Mouse (Mus musculus) kidney, embryonic 14.5 days (tissue): ENCODE measurements at regions not wholly inside any gene's neighbourhood (a gene's known extent, or its start where the extent isn't known, plus 50 kb on each side); places are given as distances from the start of the nearest gene placed in this dataset.

Experiments used
- ATAC-seq: fragments of 200-750 bp; cut with Nextera tagmentation; 2 replicates; pipeline ENCODE4 v1.8.0; 2017; ENCODE audit warnings: moderate number of reproducible peaks, mild to moderate bottlenecking, moderate TSS enrichment, moderate library complexity; ENCODE audit not compliant: low FRiP score, low TSS enrichment
- H3K27ac ChIP-seq: fragments of 300-500 bp; sonication (generic); 2 replicates; pipeline ENCODE4 v1.5.1; 2014; ENCODE audit warnings: low read depth, mild to moderate bottlenecking, low read length, moderate library complexity, mixed read lengths
- H3K27me3 ChIP-seq: fragments of 300-500 bp; sonication (generic); 2 replicates; pipeline ENCODE4 v1.6.1; 2014; ENCODE audit warnings: mild to moderate bottlenecking, low read length; ENCODE audit not compliant: control insufficient read depth, insufficient read depth
- H3K36me3 ChIP-seq: fragments of 300-500 bp; sonication (generic); 2 replicates; pipeline ENCODE4 v1.6.1; 2014; ENCODE audit warnings: low read length, mixed read lengths; ENCODE audit not compliant: control insufficient read depth, insufficient read depth
- H3K4me1 ChIP-seq: fragments of 300-500 bp; sonication (generic); 2 replicates; pipeline ENCODE4 v1.6.1; 2014; ENCODE audit warnings: low read length, mixed read lengths; ENCODE audit not compliant: control insufficient read depth, insufficient read depth
- H3K4me2 ChIP-seq: fragments of 300-500 bp; sonication (generic); replicated peaks from 2 replicates; pipeline ENCODE4 v1.6.1; 2014; ENCODE audit warnings: low read depth, mild to moderate bottlenecking, low read length
- H3K4me3 ChIP-seq: fragments of 300-500 bp; sonication (generic); 2 replicates; pipeline ENCODE4 v1.5.1; 2014; ENCODE audit warnings: mild to moderate bottlenecking, low read length
- H3K9ac ChIP-seq: fragments of 300-500 bp; sonication (generic); 2 replicates; pipeline ENCODE4 v1.6.1; 2014; ENCODE audit warnings: low read depth, mild to moderate bottlenecking, low read length, moderate library complexity
- H3K9me3 ChIP-seq: fragments of 300-500 bp; sonication (generic); 2 replicates; pipeline ENCODE4 v1.6.1; 2016; ENCODE audit warnings: low read length; ENCODE audit not compliant: control insufficient read depth
- WGBS: fragments of 180-500 bp; shearing (Covaris S2); extraction: QIAGEN DNeasy Blood & Tissue Kit; methylation state at CpG from one replicate; pipeline ENCODE4 v1.1.7; 2014; 5-methylcytosine and 5-hydroxymethylcytosine counted together

GRCm38 (mm10) chr15:67979451-67979850, 1478.7 kb upstream of the Lrrc6 start:
- no peaks in the 10 kb centered on the region for H3K4me1 ChIP-seq
- H3K4me2 ChIP-seq, result no peak overlapping the region
- H3K4me3 ChIP-seq, result no peak overlapping the region
- no peak overlapping the region for H3K27ac ChIP-seq
- no peaks in the 10 kb centered on the region for H3K27me3 ChIP-seq
- H3K9ac ChIP-seq, result no peak overlapping the region
- ATAC-seq, result no peak; the same call in 1 of the 2 replicates
- 41% methylated on average over 3 of the region's 3 CpGs for WGBS
- H3K9me3 ChIP-seq, result peaks cover 5% of the 10 kb centered on the region; the same call in 1 of the 2 replicates
- no peaks in the 10 kb centered on the region for H3K36me3 ChIP-seq

GRCm38 (mm10) chr15:67977210-67977609, 1476.5 kb upstream of the Lrrc6 start:
- WGBS, result 93% methylated on average over 2 of the region's 2 CpGs
- Histone ChIP-seq H3K9me3 (peaks cover 5% of the 10 kb centered on the region; the same call in 1 of the 2 replicates), H3K27ac (no peak overlapping the region), H3K4me1 (peaks cover under 1% of the 10 kb centered on the region; the same call in 1 of the 2 replicates), H3K4me2 (no peak overlapping the region), H3K9ac (no peak overlapping the region), H3K4me3 (no peak overlapping the region), H3K36me3 (no peaks in the 10 kb centered on the region), H3K27me3 (no peaks in the 10 kb centered on the region)
- no peak for ATAC-seq

GRCm38 (mm10) chr15:67971998-67972397, 1471.3 kb upstream of the Lrrc6 start:
- peak overlapping the region; percentile 56; the same call in 1 of the 2 replicates for H3K27ac ChIP-seq
- no peaks in the 10 kb centered on the region for H3K36me3 ChIP-seq
- no peak overlapping the region for H3K4me2 ChIP-seq
- H3K4me1 ChIP-seq, result peaks cover 7% of the 10 kb centered on the region; the same call in 1 of the 2 replicates
- no peak overlapping the region for H3K9ac ChIP-seq
- ATAC-seq, result peak; percentile 96
- no peak overlapping the region for H3K4me3 ChIP-seq
- under 1% methylated on average over 3 of the region's 3 CpGs for WGBS
- H3K27me3 ChIP-seq, result no peaks in the 10 kb centered on the region
- peaks cover 5% of the 10 kb centered on the region; the same call in 1 of the 2 replicates for H3K9me3 ChIP-seq

- Histone ChIP-seq H3K4me3 (no peak overlapping the region), H3K9ac (no peak overlapping the region), H3K27ac (no peak overlapping the region), H3K4me1 (no peaks in the 10 kb centered on the region), H3K4me2 (no peak overlapping the region), H3K36me3 (no peaks in the 10 kb centered on the region), H3K9me3 (no peaks in the 10 kb centered on the region), H3K27me3 (no peaks in the 10 kb centered on the region)
- no peak for ATAC-seq
- WGBS, result 33% methylated on average over 2 of the region's 2 CpGs
Observed at GRCm38 (mm10) chr15:67954216-67954615, 1453.5 kb upstream of the Lrrc6 start.

GRCm38 (mm10) chr15:67950281-67951040, 1449.8 kb upstream of the Lrrc6 start:
- no peak overlapping the region for H3K9ac ChIP-seq
- no peaks in the 10 kb centered on the region for H3K9me3 ChIP-seq
- H3K4me3 ChIP-seq, result no peak overlapping the region
- no peak overlapping the region for H3K4me2 ChIP-seq
- H3K36me3 ChIP-seq, result no peaks in the 10 kb centered on the region
- WGBS, result 85% methylated on average over 6 of the region's 6 CpGs
- H3K27ac ChIP-seq, result no peak overlapping the region
- H3K4me1 ChIP-seq, result no peaks in the 10 kb centered on the region
- ATAC-seq, result no peak
- no peaks in the 10 kb centered on the region for H3K27me3 ChIP-seq

- Histone ChIP-seq H3K4me3 (no peak overlapping the region), H3K4me1 (no peaks in the 10 kb centered on the region), H3K27ac (no peak overlapping the region), H3K9me3 (no peaks in the 10 kb centered on the region), H3K27me3 (no peaks in the 10 kb centered on the region), H3K4me2 (no peak overlapping the region), H3K9ac (no peak overlapping the region), H3K36me3 (no peaks in the 10 kb centered on the region)
- WGBS, result 77% methylated on average over 3 of the region's 3 CpGs
- no peak for ATAC-seq
Observed at GRCm38 (mm10) chr15:67944330-67945082, 1443.8 kb upstream of the Lrrc6 start.

- Histone ChIP-seq H3K9me3 (no peaks in the 10 kb centered on the region), H3K4me3 (no peak overlapping the region), H3K27ac (no peak overlapping the region), H3K4me1 (no peaks in the 10 kb centered on the region), H3K36me3 (no peaks in the 10 kb centered on the region), H3K9ac (no peak overlapping the region), H3K27me3 (no peaks in the 10 kb centered on the region), H3K4me2 (no peak overlapping the region)
- ATAC-seq, result no peak
Observed at GRCm38 (mm10) chr15:67943046-67943445, 1442.3 kb upstream of the Lrrc6 start.

GRCm38 (mm10) chr15:67940510-67940909, 1439.8 kb upstream of the Lrrc6 start:
- ATAC-seq, result no peak
- no peak overlapping the region for H3K4me3 ChIP-seq
- WGBS, result 84% methylated on average over 1 of the region's 1 CpGs

GRCm38 (mm10) chr15:67924885-67925284, 1424.2 kb upstream of the Lrrc6 start:
- no peak overlapping the region for H3K27ac ChIP-seq
- ATAC-seq, result no peak
- WGBS, result 65% methylated on average over 2 of the region's 2 CpGs

More at GRCm38 (mm10) chr15:67940510-67940909, 1439.8 kb upstream of the Lrrc6 start:
- no peaks in the 10 kb centered on the region for H3K4me1 ChIP-seq
- no peaks in the 10 kb centered on the region for H3K9me3 ChIP-seq
- no peaks in the 10 kb centered on the region for H3K36me3 ChIP-seq
- no peaks in the 10 kb centered on the region for H3K27me3 ChIP-seq
- H3K9ac ChIP-seq, result no peak overlapping the region
- H3K4me2 ChIP-seq, result no peak overlapping the region
- no peak overlapping the region for H3K27ac ChIP-seq

More at GRCm38 (mm10) chr15:67924885-67925284, 1424.2 kb upstream of the Lrrc6 start:
- no peaks in the 10 kb centered on the region for H3K4me1 ChIP-seq
- no peaks in the 10 kb centered on the region for H3K9me3 ChIP-seq
- H3K4me2 ChIP-seq, result no peak overlapping the region
- H3K27me3 ChIP-seq, result no peaks in the 10 kb centered on the region
- H3K4me3 ChIP-seq, result no peak overlapping the region
- H3K36me3 ChIP-seq, result no peaks in the 10 kb centered on the region
- H3K9ac ChIP-seq, result no peak overlapping the region
